Mouse (Mus musculus) liver, embryonic 14.5 days (tissue): ENCODE results near the gene Calm3.

Source experiments
- CTCF ChIP-seq: IDR thresholded peaks from 2 replicates; pipeline ENCODE4 v1.5.1; 2016; ENCODE audit warnings: antibody characterized with exemption, low read depth, control low read depth
- EP300 ChIP-seq: IDR thresholded peaks from 2 replicates; pipeline ENCODE4 v1.6.1; 2016; ENCODE audit warnings: antibody characterized with exemption, low read depth

GRCm38 (mm10) chr7:16956410-16957265, 32.7 kb upstream of the Calm3 start:
- TF ChIP-seq CTCF (no peak), EP300 (no peak)
